Mouse (Mus musculus): Measurements from ENCODE around the gene Cdca5. TPM values are rescaled to one million over a fixed set of nuclear protein-coding genes. Genes with fewer than 3 reads are reported as not detected.
A peak's percentile ranks its signal among the peaks of the same experiment; 100 is the strongest.
"Not testable (repeated sequence)": the region's sequence is repeated elsewhere in the genome, so short reads cannot be mapped to it uniquely, and the experiment has no call there.

The Cdca5 gene
- total RNA-seq, 2 experiments from 2014 or later: 24.3 to 32.2 TPM

DNA sequence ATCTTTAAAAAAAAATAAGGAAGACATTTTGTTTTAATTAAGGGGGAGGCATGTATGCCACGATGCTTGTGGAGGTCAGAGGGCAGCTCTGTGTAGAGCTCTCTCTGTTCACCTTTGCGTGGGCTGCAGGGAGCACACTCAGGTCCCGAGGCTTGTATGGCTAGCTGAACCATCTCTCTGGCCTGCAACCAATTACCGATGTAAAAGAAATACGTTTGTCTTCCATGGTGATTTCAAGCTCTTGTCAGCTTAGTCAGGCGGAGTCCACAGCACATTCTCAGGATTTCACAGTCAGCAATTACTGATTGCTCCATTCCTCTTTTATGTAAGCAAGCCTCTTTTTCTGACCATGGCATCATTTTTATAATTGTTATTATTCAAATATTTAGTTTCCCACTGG is 16.4 kb downstream of the Cdca5 start:
- no peak for ATAC-seq (ENCODE audit: poor library complexity, severe bottlenecking)

DNA sequence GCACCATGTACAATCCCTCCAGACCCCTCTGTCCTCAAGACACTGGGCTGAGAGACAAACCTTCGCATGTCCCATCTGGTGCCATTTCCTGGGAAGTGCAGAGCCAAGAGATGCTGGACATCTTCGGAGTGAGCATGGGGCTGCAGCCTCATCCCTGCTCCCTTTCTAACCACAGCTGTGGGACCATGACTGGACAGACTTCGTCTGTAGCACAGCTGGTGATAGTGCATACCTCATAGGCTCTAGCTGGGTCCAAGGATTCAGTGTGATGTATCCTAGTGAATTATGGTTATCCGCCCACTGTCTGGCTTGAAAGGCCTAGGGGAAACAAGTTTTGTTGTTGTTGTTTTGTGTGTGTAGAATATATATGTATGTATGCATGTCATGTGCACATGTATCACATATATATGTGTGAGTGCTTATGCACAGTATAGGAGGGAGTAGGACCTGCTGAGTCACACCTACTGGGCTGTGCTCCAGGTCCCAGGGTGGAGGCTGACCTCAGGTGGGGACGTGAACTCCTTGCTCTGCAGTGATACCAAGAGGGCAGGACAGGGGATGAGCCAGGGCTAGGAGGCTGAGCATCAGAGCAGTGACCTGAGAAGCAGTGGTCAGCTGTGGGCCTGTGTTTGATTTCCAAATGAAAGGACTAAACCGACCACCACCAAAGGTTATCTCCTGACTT is 17.5 kb downstream of the Cdca5 start:
- ATAC-seq (ENCODE audit: poor library complexity, severe bottlenecking): no peak

DNA sequence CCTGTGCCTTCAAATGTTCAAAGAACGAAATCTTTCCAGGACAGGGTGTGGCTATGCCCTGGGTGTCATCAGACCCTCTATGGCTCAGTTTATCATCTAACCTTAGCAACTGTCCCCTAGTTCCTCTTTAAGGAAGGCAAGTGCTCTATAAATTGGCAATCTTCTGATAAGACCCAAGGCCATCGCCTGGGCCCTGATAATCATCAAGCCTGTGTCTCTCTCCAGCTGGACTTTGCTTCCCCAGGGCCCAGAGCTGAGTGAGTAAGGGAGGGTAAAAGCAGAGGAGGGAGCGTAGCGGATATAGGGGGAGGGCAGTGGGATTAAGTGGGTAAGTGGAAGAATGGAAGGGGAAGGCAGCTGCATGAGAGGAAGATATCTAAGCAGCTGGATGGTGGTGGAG is 19.7 kb downstream of the Cdca5 start:
- ATAC-seq (ENCODE audit: poor library complexity, severe bottlenecking): 0 out of 2 replicates have a peak, but pooled peaks have one; percentile 38

DNA sequence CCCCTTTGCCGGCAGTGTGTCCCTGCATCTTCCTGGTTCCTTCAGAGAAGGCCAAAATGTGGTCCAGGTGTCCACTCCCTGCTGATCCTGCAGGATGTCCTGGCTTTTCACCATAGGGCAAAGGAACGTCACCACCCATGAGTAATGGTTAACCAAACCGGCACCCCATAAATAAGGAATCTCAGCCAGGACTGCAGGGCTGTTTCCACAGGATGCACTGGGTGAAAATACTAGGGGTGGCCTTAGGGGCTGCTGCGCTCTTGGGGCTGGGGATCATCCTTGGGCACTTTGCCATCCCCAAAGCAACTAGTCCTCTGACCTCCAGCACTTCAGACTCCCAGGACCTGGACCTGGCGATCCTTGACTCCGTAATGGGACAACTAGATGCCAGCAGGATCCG is 20.8 kb downstream of the Cdca5 start, which contains the start of gene Naaladl1:
TSS of gene Naaladl1 (plus strand) at position 197 of the 400 bp plus-strand sequence.
- ATAC-seq (ENCODE audit: poor library complexity, severe bottlenecking): no peak

DNA sequence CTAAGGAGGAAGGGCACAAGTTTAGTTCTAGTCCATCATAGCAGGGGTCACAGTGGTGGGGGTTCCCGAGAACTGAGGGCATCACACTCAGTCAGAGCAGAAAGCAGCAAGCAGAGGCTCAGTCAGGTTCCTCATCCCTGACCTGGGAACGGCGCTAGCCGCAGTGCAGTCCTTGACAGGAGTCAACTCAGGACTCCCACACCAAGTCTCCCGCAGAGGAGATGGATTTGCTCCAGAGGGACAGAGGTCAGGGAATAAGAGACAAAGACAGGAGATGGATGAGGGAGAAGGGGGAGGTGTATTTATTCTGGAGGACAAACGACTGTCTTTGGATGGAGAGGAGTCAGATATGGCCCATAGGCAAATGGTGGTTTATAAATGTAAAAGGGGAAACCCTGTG is 28.3 kb downstream of the Cdca5 start:
- ATAC-seq (ENCODE audit: poor library complexity, severe bottlenecking): no peak

DNA sequence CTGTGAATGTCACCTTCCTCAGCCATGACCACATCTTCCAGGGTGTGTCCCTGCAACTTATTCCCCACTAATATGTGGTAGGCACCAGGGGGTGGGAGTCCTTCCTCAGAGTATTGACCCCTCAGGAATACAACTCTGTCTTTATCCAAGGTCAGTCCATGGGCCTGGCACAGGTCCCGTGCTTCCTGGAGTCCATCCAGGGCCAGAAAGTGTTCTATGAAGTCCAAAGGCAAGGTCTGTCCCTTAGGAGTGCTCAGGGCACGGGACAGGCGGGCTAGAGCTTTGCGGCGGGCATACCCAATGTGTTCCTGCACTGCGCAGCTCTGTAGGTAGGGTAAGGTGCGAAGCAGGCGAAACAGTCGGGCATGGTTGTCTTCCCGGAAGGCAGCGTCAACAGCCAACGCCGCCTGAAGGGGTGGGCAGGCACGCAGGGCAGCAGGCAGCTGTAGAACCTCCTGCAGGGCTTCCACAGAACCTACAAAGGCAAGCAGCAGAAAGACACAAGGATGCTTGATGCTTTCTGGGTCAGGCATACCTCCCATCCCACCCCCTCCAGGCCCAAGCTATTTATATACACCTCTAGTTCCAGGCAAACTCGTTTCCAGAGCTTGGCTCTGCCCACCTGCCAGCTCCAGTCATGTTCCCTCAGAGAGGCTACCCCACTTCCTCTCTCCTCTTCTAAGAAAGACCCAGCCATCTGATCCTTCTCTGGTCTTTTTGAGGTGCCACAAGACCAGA is 31.5 kb downstream of the Cdca5 start:
- ATAC-seq (ENCODE audit: poor library complexity, severe bottlenecking): no peak

DNA sequence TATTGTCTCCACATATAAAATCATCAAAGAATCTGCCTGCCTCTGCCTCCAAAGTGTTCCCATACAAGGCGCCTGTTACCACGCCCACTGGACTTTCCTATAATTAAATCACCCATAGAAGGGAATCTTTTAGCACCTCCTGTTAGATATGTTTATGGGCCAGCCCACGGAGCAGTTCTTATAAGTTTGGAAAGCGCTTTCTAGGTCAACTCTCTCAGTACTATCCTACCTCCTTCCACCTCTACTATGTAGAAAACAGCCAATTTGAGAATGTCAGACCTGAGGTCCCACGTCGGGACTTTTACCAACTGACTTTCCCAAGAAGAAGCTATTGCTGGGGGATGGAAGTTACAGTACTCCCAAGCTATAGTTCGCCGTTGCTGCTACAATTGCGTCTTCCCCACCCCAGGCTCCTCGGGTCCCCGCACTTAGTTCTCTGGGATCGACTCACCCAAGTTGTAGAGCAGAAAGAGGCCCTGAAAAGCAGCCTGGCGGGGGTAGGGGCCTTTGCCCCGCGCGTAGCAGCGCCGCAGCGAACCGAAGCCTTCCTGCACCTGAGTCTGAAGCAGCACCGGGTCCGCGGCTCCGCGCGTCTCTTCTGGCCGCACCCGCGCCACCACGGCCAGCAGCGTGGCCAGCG is 32.7 kb downstream of the Cdca5 start:
- no peak for ATAC-seq (ENCODE audit: poor library complexity, severe bottlenecking)

DNA sequence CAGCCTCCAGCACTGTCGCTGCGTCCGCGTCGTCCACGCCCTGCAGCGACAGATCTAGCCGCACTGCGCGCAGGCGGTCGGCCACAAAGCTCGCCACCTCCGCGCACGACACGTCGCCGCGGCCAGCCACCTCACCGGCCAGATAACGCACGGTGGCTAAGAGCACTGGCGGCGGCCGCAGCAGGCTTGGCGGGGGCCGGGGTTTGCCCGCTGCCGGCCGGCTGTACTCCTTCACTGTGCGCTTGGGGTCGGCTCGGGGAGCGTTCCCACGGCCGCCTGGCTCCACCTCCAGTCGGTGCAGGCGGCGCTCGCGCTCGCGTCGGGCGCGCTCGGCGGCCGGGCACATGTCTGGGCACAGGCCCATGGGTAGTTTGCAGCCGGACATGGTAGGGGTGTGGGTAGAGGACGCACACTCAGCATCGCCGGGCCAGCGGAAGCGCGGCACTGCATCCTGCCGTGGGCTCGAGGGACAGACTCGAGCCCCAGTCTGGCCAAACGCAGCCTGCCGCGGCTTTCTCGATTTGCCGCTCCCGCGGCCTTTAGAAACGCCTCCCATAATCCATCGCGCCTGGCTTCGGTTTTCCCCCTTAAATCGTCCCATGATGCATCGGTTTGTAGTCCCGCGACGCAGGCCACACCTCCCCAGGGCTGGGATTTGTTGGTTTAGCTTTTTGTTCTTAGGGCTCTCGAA is 33.3 kb downstream of the Cdca5 start, which contains the start of gene Sac3d1:
TSS of gene Sac3d1 (minus strand) at position 665 of the 691 bp plus-strand sequence.
- peak; percentile 92 for ATAC-seq (ENCODE audit: poor library complexity, severe bottlenecking)

DNA sequence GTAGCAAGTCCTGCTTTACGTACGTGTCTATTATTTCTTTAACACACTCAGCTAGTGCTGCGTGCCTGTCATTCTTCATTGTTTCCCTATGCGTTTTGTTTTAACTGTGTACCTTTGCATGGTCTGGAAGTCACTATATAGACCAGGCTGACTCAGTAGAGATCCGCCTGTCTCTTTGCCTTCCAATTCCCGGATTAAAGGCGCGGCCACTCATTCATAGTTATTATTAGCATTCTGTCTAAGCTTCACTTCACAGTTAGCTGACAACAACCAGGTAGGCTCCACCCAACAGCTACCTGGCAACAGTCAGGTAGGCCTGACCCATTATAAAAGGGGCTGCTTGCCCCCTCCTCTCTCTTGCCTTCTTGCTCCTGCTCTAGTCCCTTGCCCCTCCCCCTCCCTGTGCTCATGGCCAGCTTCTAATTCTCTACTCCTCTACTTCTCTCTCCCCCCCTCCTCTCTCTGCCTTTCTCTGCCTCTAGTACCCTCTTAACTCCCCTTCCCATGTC is 33.9 kb downstream of the Cdca5 start:
- ATAC-seq (ENCODE audit: poor library complexity, severe bottlenecking): peak; percentile 4; the same call in 1 of the 2 replicates

DNA sequence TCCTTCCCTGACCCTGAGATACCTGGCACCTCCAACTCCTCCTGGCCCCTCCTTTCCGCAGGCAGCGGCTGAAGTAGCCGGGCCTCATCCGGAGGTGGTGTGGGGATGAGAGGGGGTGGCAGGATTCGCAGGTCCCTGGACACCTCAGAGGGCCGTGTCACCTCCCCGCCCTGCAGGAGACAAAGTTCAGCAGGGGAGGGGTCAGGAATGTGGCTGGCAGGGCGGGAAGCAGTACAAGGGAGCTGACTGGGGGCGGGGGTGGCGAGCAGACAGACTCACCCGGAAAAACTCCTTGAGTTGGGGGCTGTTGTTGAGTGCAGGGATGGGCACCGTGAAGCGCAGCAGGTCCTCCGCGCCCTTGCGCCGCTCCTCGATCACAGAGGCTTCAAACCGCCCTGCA is 37.0 kb downstream of the Cdca5 start:
- no peak for ATAC-seq (ENCODE audit: poor library complexity, severe bottlenecking)

DNA sequence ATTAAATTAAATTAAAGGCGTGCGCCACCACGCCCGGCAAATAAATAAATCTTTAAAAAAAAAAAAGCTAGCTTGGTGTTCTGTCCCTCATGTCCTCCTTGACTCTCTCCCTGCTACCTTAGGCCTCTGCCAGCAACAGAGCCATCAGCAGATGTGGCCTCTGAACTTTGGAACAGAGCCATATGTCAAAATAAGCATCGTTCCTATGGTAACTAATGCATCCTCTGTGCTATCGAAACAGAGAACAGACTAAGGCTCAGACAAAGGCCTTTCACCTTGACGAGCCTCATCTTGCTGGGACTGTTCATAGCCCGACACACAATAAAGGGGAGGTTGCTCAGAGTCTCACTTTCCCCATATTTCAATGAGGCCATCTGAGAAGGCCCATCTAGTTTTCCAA is 38.5 kb downstream of the Cdca5 start:
- ATAC-seq (ENCODE audit: poor library complexity, severe bottlenecking): no peak

DNA sequence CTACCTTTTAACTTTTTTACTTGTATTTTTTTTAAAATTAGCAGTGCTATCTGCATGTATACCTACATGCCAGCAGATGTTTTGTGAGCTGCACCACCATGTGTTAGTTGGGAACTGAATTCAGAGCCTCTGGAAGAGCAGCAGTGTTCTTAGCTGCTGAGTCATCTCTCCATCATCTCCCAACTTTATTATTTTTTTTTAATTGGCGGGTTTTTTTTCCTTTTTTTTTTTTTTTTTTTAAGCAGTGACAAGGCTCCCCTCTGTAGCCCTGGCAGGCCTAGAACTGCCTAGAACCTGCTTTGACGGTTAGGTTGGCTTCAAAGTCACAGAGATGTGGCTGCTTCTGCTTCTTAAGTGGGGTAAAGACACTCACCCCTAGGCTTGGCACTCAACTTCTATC is 40.1 kb downstream of the Cdca5 start:
- ATAC-seq (ENCODE audit: poor library complexity, severe bottlenecking): no peak

DNA sequence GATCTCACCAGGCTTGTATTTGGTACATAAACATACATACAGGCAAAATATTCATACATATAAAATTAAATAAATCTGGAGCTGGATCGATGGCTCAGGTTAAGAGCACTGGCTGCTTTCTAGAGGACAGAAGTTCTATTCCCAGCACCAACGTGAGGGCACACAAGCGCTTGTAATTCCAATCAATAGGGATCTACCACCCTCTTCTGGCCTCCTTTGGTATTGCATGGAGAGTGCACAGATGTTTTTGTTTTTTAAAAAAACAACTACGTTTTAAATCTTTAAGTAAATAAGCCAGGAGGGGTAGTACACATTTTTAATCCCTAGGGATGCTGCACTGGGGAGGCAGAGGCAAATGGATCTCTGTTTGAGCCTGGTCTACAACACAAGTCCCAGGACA is 41.5 kb downstream of the Cdca5 start:
- peak; percentile 22; the same call in 1 of the 2 replicates for ATAC-seq (ENCODE audit: poor library complexity, severe bottlenecking)

DNA sequence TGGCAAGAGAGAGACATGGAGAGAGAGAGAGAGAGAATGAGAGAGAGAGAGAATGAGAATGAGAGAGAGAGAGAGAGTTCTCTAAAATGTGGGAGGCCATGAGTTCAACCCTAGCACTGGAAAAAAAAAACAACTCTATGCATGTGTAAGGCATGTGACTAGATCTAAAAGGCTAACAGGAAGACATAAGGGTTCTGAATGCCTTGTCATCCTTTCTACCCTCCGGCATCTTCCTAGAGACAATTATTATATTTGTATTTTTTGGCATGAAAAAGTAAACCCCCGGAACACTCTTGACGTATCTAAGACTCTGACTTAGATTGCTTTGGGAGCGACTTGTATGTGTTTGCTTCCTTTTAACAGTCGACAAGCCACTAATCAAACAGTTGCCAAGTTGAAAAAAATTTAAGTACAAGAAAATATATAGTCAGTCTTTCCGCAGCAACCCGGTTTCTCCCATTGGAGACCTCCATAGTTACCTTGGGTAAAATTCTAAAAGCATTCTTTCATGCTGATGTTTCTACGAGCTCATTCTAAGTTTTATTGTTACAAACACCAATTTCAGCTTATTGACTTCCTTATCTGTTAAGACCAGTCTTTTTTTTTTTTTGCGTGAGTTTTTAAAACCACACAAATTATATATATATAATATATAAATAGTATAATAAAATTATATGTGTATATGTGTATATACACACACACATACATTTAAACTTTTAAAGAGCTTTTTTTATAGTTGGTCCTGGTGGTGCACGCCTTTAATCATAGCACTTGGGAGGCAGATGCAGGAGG is 42.2 kb downstream of the Cdca5 start:
- ATAC-seq (ENCODE audit: poor library complexity, severe bottlenecking): no peak

DNA sequence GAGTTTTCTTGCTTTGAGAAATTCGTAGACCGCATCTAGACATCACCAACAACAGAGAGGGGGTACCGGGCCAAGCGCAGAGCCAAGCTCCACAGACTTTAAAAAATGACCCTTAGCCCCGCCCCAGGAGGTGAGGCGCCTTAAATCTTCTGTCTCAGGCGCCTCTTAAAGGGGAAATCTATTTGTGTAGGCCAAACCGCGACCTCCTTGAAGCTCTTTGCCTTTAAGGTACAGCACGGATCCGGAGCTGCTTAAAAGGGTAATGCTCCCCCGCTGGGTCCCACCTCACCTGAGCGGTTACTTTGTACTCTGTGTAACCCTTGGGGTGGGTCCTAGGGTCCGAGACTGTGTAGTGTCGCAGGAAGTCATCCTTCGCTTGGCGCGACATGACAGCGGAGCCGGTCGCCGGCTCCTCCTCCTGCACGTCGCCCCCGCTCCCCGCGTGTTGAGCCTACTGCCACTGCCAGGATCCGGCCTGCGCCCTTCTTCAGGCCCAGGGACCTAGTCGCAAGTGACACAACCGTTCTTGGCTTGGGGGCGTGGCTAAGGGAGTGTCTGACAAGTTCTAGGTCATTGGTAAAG is 43.1 kb downstream of the Cdca5 start, which contains the start of gene Snx15:
TSS of gene Snx15 (minus strand) at position 545 of the 582 bp plus-strand sequence.
- ATAC-seq (ENCODE audit: poor library complexity, severe bottlenecking): peak; percentile 95

DNA sequence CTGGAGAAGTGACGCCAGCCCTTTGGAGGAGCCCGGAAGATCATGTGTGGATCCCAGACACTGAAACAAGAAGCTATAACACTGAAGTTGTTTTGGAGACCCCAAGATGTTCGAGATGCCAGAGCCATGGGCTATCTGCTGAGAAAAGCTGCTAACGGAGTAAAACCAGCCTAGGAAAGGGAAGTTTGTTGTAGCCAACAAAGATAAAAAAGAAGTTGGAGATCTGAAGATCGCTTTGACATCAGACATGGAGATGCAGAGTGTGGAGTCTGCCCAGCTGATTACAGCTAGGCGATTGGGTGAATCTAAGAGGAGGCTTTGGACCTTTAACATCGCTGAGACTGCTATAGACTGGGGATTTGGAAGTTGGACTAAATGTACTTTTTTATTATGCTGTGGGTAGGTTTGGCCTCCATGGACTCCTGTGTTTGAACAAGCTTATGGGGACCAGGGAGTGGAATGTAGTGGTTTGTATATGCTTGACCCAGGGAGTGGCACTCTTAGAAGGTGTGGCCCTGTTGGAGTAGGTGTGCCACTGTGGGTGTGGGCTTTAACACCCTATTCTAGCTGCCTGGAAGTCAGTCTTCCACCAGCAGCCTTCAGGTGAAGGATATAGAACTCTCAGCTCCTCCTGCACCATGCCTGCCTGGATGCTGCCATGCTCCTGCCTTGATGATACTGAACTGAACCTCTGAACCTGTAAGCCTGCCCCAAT is 45.8 kb downstream of the Cdca5 start:
- not testable (repeated sequence) for ATAC-seq (ENCODE audit: poor library complexity, severe bottlenecking)

DNA sequence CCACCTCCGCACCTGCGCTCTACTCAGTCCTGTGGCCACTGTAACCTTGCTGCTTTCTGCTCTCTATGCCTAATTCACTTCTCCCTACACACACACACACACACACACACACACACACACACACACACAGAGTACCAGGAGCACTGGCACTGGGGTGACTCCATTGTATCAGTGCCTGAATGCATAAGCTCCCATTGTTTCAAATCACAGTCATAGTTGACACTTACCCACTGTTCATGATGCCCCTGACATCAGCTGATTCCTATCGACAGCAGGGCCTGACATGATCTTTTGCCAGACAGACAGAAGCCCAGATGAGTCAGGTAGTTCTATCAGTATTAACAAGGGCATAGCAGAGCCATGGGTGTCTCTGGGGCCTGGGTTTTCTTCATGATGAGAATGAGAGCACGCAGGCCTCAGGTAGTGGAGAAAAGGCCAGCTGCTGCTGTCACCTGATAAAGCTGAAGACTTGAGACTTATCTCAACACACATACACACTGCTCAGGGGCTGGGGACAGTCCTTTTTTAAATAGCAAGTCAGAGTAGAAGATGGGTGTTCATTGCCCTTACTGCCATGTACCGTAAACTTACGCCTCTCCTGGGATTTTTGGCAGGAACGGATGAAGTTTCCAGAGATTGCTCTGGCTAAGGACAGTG is 47.5 kb downstream of the Cdca5 start:
- ATAC-seq (ENCODE audit: poor library complexity, severe bottlenecking): no peak

DNA sequence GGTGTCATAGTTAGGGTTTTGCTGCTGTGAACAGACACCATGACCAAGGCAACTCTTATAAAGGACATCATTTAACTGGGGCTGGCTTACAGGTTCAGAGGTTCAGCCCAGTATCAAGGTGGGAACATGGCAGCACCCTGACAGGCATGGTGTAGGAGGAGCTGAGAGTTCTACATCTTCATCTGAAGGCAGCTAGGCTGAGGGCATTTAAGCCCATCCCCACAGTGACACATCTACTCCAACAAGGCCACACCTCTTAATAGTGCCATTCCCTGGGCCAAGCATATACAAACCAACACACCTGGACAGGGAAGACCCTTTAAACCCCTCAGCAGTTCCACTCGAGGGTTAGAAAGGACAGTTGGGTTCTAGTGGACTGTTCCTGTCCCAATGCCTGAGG is 48.4 kb downstream of the Cdca5 start:
- not testable (repeated sequence) for ATAC-seq (ENCODE audit: poor library complexity, severe bottlenecking)

Measured in megakaryocyte, adult 5-6 weeks (primary cell).